Mouse (Mus musculus): ENCODE measurements around the gene Spc24.

The Spc24 gene

GRCm38 (mm10) chr9:21747238-21747774 lies 12.8 kb downstream of the Spc24 start:
- no peak for DNase-seq

DNA sequence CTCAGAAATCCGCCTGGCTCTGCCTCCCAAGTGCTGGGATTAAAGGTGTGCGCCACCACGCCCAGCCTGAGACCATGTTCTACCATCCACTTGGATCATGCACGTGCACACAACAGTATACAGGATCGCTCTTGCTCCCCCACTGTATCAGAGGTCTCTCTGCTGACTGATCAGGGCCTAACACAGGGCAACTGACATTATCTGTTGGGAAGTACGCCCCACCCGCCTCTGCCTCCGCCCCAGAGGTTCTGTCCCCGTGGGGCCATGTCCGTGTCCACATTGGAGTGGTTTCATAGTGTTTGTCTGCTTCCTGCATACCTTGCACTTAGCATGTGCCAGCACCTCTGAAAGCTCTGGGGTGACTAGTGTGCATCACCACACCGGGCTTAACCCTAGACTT lies 18.6 kb downstream of the Spc24 start:
- DNase-seq = no peak

DNA sequence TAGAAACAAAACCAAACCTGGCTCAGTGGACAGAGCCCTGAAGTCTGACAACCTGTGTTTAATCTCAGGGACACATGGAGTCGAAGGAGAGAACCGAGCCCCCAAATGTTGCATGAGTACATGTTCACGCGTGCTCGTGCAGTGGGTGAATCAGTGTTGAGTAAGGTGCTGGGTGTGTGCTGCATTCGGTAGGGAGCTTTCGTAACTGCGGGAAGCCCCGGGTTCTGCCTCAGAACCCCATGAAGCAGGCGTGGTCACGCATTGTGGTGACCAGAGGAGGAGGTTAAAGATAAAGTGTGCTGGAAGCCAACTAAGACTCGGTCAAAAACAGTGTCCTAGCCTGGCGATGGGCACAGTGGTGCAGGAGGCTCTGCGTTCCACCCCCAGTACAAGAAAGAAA lies 19.7 kb downstream of the Spc24 start:
- no peak for DNase-seq

DNA sequence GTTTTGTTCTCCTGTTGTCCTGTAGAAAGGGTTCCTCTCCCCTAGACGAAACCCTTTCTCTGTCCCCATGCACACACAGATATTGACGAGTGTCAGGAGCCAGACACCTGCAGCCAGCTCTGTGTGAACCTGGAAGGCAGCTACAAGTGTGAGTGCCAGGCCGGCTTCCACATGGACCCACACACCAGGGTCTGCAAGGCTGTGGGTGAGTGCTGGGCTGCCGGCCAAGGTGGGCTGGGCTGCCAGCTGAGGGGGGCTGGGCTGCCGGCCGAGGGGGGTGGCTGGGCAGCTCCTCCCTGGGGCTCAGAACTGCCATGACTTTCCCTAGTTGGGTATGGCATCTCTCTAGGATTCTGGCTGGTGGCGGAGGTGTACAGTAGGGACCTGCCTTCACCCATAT lies 21.3 kb downstream of the Spc24 start:
- DNase-seq = no peak

- no peak for DNase-seq
Measured at GRCm38 (mm10) chr9:21737188-21737587, 22.9 kb downstream of the Spc24 start.

DNA sequence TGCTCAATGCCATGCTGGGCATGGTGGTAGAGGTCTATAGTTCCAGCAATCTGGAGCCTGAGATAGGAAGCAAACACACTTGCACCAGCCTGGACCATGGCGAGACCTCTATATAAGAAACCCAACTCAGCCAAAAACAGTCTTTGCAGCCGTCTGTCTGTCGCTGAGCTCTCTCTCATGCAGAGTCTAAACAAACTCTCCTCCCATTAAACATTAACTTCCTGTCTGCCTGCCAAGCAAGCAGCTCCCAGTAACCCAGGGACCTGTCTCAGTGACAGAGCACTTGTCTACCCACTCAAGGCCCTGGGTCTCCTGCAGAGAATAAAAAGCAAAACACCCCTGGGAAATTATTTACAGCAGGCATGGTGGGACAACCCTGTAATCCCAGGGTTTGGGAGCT lies 23.5 kb downstream of the Spc24 start:
- DNase-seq = no peak

DNA sequence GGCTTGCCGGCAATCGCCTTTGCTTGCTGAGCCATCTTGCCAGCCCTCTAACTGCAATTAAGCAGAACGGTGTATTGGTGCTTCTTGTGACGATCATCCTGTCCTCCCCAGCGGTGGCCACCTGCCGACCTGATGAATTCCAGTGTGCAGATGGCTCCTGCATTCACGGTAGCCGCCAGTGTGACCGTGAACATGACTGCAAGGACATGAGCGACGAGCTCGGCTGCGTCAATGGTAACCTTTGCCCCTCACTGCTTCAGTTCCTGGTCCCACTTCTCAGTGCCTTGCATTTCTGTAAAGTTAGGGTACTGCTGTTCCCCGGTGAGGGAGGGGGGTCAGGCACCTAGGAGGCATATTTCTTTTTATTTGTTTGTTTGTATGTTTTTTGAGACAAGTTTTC lies 25.0 kb downstream of the Spc24 start:
- no peak for DNase-seq

- no peak for DNase-seq
Measured at GRCm38 (mm10) chr9:21733989-21734388, 26.1 kb downstream of the Spc24 start.

GRCm38 (mm10) chr9:21733446-21733845 lies 26.7 kb downstream of the Spc24 start:
- peak; percentile 85 for DNase-seq

GRCm38 (mm10) chr9:21732288-21732687 lies 27.8 kb downstream of the Spc24 start:
- DNase-seq = no peak

GRCm38 (mm10) chr9:21729264-21729663 lies 30.8 kb downstream of the Spc24 start:
- DNase-seq = peak; percentile 91

DNA sequence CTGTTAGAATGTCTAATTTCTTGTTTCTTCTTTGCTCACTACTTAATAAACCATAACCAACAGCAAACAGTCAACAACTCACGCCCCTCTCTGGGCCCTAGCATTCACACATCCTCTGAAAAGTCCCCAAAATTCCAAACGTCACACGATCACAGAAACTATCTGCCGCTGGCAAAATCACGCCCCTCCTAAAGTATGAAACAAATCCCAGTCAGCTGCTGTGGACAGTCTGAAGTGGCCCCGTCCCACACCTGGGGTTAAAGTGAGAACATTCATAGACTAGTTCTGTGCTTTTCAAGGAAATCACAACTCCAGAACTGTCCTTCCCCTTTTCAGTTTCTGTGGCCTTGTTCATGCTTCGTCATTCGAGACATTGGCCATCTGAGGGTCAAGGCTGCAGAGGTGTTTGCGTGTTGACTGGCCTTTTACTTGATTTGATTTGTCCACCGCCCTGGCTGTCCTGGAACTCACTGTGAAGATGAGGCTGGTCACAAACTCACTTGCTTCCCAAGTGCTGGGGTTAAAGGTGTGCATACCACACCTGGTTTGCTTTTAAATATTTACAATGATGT lies 31.8 kb downstream of the Spc24 start:
- peak; percentile 90 for DNase-seq

DNA sequence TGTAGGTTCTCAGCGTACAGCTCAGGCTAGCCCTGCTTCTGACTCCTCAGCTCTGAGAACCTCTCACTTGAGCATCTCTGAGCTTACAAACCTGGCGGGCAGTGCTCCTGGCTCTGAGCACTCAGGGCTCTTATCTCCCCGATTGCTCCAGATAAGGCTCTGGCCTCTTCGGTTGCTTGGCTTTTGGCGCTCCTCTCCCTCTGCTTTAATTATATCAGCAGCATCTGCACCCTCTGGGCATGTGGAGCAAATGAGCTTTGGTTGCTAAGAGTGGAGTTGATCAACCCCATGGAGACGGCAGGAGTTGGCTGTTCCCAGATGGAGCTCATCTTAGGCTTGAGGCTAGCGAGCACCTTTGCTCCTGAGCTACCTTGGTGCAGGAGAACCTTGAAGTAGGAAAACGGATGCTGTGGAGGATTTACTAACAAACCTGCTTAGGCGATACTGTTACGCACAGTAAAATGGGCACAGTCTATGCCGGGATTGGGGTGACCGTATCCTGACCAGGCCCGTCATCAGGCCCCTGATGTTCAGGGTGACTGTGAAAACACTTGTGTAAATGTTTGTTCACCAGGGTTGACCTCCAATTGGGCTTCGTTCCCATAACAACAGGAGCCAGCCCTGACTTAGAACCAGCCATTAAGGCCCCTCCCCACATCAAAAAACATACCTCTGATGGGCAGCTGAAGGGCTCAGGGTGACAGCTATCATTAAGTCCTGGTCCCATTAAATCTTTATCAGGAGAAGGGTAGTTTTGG lies 33.7 kb downstream of the Spc24 start:
- peak; percentile 86 for DNase-seq

GRCm38 (mm10) chr9:21725224-21726121 lies 34.6 kb downstream of the Spc24 start:
- peak; percentile 76 for DNase-seq

DNA sequence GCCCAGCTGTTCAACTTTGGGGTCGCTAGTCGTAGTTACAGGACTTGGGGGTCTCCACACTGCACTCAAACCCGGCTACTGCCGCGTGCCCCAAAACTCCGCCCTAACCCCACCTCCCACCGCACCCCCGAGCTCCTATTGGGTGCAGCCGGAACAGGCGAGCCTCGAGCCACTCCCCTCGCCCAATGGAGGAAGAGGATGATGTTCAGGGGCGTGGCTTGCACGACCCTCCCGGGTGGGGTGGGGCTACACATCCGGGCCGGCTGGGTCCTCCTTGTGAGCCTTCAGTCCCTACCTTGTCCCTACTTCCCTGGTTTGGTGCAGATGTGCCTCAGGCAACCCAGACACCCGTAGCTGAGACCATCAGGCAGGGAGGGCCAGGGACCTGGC lies 36.0 kb downstream of the Spc24 start:
- DNase-seq = peak; percentile 99

DNA sequence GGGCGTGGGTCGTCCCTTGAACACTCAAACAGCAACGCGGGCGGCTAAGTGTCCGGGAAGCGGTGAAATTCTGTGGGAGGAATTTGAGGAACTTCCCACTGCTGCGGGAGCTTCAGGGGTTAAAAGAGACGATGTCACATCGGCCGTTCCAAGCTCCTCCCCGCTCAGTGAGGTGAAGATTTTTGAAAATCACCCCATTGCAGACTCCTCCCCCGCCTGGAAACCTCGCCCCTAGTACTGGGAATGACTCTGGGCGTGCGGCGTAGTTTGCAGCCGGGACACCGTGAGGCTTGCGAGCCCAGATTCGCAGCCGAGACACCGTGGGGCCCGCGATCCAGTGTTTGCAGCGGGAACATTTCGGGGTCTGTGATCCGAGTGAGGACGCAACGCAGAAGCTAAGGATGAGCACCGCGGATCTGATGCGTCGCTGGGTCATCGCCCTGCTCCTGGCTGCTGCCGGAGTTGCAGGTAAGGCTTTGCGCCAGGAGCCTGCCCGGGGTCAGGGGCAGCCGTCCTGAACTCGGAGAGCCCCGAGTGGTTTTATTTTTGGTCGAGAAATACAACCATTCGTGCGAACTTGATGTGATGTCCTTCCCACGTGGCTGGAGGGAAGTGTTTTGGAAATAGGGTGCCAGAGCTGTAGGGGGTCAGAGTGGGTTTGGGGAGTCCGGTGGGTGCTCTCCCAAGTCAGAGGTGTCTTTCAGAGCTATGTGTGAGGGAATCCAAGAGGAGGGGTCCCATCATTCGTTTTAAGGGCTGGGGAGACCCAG lies 36.5 kb downstream of the Spc24 start, which contains the start of gene Ldlr:
Gene Ldlr, plus strand, starts transcription at position 107 of the 770 bp plus-strand sequence.
- DNase-seq = peak; percentile 98

DNA sequence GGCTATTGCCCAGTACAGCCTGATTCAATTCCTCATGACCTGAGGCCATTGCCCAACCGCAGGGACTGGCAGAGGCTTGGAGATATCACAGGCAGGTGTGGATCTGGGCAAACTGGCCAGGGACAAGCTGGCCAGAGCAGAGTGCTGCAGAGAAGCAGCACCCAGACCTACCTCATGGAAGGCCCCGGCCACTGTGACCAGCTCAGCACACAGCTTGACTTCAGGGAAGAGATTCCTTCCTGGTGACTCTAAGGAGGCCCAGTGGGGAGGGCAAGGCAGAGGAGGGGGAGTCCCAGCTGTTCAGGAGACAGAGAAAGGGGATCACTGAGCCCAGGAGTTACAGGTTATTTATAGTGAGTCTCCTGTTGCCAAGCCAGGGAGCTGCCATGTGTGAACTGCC lies 39.1 kb downstream of the Spc24 start:
- DNase-seq = peak; percentile 94

DNA sequence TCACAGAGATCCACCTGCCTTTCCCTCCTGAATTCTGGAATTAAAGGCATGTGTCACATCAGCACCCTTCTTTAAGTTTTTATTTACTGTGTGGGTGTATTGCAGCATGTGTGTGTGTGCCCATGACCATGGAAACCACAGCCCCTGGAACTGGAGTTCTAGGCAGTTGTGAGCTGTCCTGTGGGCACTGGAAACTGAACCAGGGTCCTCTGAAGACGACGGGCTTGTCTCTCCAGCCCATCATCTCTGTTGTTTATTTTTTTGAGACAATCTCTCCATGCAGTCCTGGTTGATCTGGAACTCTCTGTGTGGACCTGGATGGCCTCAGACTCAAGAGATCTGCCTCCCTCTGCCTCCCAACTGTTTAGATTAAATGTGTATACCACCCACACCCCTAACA lies 43.1 kb downstream of the Spc24 start:
- peak; percentile 78 for DNase-seq

GRCm38 (mm10) chr9:21715298-21715697 lies 44.8 kb downstream of the Spc24 start:
- DNase-seq = peak; percentile 97

DNA sequence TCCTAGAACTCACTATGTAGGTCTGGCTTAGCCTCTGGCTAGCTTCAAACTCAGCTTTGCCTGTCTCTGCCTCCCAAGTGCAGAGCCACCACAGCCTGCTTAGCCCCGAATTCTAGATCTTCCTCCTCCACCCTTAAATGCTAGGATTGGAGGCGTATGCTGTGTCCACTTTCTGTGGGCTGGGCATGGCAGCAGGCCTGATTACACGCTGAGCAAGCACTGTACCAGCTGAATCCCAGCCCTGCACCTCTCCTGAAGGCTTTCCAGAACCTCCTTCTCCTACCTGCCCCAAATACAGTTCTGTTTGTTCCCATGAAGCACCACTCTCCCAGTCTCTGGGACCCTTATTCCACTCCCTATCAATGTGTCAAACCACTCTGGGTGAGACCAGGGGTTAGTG lies 50.8 kb downstream of the Spc24 start:
- DNase-seq = no peak

GRCm38 (mm10) chr9:21706586-21707265 lies 53.4 kb downstream of the Spc24 start:
- DNase-seq = peak; percentile 87

DNA sequence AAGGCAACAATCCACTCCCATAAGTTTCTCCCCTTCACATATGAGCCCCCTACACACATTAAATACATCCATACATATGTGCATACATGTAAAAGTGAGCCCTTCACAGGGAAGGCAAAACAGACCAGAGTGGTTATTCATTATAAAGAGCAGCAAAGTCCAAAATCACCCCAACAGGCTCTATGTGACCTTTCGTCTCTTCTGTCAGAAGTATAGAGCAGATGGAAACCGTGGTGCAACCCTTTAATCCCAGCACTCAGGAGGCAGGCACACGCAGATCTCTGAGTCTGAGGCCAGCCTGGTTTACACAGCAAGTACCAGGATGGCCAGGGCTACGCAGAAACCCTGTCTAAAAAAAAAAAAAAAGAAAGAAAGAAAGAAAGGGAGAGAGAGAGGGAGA lies 54.0 kb downstream of the Spc24 start:
- DNase-seq = no peak
